Mouse (Mus musculus) hematopoietic stem cell, adult 5-6 weeks (primary cell): ENCODE data around the gene Reep3. TPM values are rescaled to one million over a fixed set of nuclear protein-coding genes. Genes with fewer than 3 reads are reported as not detected.

Experiments
- ATAC-seq, 2 experiments: fragments of 125-278 bp in 1 of 2; replicated peaks in 1 of 2; 2 replicates each; pipeline ENCODE4 v1.8.0; 2016 to 2017; ENCODE audit warnings: inconsistent platforms in 2 of 2, mild to moderate bottlenecking in 2 of 2, moderate number of reproducible peaks in 2 of 2, low read depth in 1 of 2, moderate TSS enrichment in 1 of 2; ENCODE audit not compliant: low FRiP score in 2 of 2, poor library complexity in 2 of 2, severe bottlenecking in 2 of 2, insufficient read depth in 1 of 2, low TSS enrichment in 1 of 2
- total RNA-seq: library from RNA; stranded (forward); fragments of 172-1452, 232-1000 nt; gene quantifications from 2 replicates; pipeline ENCODE4 v1.2.3, GENCODE M21; 2017

The Reep3 gene
- total RNA-seq, 1 experiment from 2014 or later, result 19.4 TPM

DNA sequence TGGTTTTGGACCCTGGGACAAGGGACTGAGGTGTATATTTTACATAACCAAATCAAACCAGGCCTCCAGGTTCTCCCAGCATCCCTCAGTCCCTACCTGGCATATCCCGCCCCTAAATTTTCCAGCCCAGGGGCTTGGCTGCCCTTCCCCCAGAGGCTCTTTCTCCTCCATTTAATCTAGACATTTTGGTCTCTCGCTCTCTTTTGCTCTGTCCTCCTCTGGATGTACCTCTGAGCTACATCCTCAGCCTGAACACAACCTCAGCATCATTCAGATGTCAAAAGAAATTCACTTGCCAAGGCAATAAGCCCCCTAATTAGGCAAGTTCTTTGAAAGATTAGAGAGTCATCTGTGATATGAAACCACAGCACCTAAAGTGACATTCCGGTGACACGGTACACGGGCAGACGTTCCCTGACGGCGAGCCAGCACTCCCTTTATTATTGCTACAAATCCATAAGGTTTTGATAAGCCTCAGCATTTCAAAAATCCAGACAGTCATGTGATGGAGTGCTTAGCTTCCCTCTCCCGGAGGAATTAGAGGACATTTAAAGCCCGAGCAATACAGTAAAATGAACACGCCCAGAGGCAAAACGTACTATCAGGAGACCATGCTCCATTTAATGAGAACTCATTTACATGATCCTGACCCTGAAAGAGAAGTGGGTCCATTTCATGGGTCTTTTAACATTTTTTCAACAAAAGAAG is 51.4 kb downstream of the Reep3 start:
- no peak for ATAC-seq

DNA sequence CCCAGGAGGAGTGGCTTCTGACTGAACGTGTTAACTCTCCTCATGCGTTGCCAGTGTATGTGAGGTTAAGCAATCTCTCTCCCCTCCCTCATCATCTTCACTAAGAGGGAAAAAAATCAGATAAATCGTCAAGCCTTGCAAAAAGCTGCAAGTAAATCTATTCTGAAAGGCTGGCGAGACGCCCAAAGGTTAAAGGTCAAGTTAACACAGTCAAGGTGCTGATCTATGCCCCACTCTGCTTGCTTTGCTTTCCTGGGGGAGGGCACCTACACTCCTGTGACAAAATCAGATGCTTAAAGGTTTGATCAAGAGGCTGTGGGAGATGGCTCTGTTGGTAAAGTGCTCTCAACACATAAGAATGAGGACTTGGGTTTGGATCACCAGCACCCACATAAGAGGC is 52.4 kb downstream of the Reep3 start:
- no peak for ATAC-seq

DNA sequence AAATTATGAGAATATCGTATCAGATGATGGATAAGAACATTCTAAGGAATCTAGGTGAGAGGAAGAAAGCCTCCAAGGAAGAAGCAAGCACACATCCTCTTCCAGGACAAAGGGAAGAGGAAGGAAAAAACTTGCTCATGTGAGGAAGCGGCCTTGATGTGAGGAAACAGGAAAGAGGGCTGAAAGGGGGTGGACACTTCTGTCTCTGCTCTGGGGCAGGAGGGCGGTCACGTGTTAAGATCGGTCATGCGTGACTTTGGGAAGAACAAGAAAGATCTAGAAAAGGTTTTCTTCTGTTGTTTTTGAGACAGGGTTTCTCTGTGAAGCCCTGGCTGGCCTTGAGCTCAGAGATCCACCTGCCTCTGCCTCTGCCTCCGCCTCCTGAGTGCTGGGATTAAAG is 53.5 kb downstream of the Reep3 start:
- peak in 1 of 2 experiments; percentile 61; a peak in 1 of 4 replicates for ATAC-seq

DNA sequence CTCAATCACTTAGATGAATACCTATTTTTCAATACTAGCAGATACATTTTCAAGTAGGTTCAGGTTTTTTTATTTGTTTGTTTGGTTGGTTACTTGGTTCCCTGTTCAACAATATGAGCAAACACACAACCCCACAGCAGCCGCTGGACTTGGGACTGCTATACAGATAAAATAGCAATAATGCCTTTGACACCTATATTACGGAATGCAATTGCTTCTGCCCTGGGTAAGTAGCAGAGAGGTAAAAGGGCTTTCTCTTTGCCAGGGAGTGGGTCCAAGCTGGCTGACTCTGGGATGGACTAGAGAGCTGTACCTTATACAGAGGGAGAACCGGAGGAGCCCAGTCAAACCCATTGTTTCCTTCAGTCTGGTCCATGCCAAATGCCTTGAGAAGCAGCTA is 56.3 kb downstream of the Reep3 start:
- ATAC-seq, result no peak

DNA sequence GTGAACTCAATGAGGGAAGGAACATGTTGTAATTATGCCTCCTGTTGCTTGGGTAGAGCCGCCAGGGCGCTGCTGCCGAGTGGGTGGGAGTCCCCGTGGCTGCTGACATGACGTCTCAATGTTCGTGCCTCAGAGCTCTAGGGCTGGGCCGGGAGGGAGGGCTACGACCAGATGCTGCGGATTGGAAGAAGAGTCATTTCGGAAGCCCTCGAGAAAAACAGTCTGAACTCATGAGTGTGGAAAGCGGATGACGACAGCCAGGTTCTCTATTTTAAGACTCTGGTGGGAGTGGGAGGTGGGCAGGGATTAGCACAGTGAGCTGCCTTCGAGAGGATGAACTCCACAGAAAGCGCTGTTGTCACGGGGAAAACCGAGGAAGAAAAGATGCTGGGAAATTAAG is 57.7 kb downstream of the Reep3 start:
- ATAC-seq, result no peak; a peak in 1 of 4 replicates

DNA sequence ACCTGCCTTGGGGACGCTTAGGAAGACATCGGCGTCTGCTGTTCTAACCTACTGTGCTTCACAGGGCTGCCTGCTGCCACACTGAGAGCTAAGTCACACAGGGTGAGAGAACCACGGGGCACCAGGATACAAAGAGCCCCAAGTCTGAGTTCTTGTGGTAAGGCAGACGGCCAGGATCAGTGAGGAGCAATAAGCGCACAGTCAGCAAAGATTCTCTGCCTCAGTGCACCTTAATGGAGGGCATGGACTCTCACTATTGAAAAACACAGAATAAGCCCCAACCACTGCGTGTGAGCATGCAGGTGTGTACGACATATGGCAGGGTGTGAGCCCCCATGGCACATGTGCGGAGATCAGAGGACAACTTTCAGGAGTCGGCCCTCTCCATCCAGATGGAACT is 60.2 kb downstream of the Reep3 start:
- ATAC-seq, result peak in 1 of 2 experiments; percentile 27; a peak in 1 of 4 replicates

DNA sequence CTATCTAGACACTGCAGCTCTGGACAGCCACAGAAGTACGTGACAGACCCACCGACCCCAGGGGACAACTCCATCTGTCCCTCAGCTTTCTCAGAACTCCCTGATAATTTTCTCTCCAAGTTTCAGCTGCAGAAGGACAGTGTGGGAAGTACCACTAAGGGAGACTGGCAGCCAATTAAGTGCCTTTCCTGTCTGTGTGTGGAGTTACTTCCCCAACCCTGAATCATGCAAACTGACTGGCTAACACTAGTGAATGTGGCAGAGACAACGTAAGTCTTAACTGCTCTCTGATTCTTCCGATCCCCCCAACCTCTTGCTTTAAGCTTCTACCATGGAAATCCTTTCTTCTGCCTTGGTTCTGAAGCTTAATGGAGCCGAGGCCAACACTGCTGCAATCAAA is 60.6 kb downstream of the Reep3 start:
- ATAC-seq, result peak; percentile 82 to 84

DNA sequence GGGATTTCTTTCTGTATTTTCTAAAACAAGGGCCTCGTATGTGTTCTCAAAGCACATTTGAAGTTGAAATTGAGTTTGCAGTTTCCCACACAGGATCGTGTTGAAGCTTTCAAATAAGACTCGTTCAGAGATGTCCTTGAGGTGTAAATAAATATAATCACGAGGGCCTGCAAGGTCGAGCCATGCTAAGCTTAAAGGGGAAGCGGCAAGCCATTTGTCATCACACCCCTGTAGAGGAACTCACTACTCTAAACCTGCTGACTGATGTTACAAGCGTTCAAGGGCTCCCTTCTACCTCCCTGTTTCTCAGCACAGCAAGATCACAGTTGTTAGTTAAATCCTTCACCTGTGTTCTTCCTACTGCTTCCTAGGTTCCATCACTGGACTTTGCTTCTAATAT is 65.6 kb downstream of the Reep3 start:
- no peak for ATAC-seq

DNA sequence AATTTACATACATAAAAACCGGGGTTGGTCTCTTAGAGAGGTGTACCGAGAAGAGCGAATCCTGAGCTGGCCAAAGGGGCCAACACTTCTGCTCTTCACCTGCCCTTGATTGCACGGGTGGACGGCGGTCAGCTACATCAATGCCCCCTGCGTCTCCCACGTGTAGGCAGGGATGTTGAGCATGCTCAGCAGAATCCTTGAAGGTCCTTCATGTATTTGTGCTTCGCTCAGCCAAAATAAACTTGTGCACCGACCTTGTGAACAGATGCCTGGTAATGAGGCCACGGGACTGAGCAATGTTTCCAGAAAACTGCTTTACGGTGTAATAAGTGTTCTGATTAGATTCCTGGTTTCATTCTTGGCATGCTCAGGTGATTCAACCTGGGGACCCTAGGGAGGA is 67.4 kb downstream of the Reep3 start:
- ATAC-seq, result no peak

DNA sequence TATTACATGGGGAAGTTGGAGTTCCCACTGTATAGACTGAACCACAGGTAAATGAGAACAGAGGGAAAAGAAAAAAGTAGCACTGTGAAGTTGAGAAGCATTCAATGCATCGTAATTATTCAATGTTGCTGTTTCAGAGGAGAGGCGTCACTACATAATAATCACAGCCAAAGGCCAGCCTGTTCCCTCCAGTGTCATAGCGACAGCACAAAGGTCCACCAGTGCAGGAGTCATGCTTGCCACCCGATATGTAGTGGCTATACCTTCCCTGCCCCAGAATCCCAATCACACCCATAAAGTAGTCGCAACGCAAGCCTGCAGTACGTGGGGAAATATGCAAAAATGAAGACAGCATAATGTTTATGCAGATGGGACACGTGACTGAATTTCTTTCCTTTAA is 70.4 kb downstream of the Reep3 start:
- ATAC-seq, result no peak

DNA sequence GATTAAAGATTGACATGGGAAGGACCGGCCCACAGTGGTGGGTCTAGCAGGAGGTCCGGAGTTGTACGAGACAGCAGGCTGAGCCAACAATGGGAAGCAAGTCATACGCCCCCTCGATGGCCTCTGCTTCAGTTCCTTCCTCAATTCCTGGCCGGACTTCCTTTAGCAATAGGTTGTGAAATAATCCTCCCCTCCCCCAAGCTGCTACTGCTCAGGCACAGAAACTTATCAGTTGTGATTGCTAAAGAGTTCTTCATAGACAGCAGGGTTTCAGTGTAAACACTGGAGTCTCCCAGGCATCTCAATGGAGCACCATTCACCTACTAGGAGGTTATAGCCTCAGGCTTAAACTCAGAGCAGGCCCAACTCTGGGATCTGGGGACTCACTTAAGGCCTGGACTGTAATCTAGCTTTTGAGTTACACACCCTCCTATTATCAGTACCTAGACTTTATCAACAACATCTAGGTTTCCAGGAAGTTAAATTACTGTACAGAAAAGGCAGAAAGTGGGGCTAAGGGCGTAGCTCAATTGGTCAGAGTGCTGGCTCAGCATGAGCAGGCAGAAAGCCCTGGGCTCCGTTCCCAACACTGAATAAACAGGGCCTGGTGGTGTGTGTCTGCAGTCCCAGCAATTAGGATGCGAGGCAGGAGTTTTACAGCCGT is 71.0 kb downstream of the Reep3 start:
- peak; percentile 93 to 97 for ATAC-seq

DNA sequence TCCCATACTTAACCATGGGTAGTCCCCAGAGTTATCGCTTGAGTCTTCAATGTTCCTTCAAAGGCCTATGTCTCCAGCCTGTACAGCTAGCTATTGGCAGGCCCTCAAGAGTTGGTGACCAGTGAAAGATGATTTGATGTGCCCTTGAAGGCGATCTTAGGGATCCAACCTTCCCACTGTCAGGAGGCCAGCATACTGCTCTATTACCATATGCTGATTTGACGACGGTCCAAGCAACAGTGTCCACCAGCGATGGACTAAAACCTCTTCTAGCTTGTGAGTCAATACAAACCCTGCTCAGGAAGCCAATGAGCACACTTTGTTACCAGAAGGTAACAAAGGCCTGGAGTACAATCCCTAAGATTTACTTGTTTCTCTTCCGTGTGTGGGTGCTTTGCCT is 72.4 kb downstream of the Reep3 start:
- no peak for ATAC-seq

DNA sequence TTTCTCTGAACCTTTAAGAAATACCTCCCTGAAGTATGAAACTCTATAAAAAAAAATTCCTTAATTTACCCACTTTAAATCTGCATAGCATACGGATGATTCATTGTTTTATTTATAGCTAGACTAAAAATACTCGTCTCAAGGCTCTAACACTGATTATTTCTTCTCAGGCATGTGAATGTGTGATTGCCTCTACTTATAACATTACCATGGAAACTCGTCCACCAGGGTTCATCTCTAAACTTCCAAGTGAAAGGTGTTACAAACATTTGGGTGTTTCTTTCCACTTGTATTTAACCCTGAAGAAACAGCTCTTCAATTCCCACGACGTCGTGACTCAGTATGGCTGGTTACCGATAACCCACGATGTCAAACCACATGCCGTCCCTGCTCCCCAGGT is 73.7 kb downstream of the Reep3 start:
- no peak for ATAC-seq

DNA sequence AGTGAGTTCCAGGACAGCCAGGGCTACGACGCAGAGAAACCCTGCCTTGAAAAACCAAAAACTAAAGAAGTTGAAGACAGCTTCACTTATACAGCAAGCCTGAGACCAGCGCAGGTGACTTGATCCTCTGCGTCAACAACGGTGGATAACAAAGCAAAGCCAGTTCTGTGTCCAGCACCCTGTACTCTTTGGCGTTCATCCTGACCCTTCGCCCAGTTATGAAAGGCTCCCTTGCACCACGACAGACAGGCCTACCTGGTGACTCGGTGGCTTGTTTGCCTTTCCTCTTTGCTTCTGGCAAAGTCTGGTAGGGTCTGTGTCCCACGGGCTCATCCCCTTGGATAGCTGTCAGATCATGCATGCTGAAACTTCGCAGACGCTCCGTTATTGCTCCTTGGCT is 75.3 kb downstream of the Reep3 start:
- ATAC-seq, result no peak

DNA sequence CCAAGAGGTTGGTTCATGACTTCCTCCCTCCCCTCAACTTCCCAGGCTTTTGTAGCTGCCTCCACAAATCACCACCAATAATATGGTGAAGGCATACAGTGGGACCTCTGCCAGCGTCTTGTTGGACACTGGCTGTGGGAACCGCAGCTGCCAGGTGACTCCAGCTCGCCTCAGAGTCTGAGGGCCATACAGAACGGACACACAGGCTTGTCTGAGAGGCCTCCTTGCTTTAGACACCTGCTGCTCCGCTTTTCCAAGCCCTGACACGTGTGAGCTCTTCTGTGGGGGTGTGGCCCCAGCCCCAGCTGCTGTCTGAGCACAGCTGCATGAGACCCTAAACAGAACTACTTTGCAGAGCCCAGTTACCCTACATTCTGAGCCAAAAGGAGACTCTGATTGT is 77.9 kb downstream of the Reep3 start:
- no peak for ATAC-seq

DNA sequence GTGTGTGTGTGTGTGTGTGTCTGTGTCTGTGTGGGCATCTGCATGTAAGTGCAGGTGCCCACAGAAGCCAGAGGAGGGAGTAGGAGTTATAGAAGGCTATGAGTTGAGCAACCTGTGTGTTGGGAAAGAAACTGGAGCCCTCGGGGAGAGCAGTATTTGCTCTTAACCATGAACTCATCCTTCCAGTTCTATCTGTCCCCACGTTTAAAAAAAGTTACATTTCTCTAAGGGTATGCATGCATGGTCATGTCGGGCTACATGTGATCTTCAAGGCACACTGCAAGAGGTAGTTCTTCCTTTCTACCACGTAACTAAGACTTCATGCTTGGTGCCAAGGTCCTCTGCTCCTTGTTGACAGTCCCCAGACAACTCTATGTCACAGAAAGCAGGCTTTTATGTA is 78.9 kb downstream of the Reep3 start:
- ATAC-seq, result no peak

DNA sequence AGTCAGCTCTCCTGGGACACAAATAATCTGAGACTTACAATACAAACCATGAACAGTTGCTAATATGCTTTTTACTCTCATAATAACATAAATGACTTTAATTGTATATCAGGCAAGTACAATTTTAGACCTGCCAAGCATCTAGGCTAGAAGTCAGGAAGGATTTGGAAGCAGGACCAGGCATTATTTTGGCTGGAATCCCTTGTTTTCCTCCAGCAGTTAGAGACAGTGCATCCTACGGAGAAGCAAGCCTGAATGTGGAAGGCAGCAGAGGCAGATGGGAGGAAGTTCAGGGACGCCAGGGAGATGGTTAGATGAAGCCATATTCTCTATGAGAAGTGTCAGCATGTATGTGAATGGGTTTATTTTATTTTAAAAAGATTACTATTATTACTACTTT is 79.4 kb downstream of the Reep3 start:
- no peak for ATAC-seq

DNA sequence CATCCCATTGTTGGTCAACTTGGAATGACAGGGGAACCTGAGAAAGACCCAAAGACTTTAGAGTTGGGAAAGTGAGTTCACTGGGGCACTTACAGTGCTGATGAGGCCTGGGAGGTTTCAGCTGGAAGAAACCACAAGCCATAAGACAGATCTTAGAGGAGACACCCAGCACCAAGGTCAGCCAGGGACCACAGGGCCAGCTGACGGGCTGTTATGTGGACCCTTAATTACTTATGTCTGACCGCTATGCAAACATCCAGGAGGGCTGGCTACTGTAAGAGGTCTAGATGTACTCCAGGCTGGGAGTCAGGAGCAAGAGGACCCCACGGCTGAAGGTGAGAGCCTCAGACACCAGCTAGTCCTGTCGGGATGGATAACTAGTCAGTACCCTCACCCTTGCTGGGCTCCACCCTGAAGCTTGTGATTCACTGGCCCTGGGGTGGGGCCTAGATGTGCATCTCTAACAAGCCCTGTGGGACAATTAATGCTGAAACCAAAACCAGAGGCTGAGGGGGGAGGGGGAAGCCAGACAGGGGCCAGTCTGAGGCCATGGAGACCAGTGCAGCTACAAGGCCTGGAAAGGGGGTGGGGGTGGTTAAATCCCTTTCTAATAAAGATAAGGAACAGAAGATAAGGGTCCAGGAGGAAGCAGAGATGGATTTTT is 80.0 kb downstream of the Reep3 start:
- ATAC-seq, result no peak

DNA sequence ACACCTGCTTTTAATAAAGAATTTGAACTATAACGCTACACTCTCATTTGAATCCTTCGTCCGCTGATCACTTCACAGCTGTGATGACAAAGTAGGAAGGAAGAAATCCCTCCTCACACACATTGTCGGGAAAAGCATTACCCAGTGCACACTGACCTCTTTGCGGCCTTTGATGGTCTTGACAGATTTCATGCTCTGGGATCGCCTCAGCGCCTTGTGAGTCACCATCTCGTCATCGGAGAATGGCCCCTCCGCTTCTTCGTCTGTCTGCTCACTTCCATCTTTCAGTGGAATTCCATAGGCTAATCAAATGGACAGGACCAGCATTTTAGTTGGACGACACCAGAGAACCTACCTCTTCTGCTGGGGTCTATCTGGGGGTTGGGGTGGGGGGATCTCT is 82.0 kb downstream of the Reep3 start:
- ATAC-seq, result no peak
